Mouse (Mus musculus): ENCODE data around the gene Prss35.

Gene Prss35

DNA sequence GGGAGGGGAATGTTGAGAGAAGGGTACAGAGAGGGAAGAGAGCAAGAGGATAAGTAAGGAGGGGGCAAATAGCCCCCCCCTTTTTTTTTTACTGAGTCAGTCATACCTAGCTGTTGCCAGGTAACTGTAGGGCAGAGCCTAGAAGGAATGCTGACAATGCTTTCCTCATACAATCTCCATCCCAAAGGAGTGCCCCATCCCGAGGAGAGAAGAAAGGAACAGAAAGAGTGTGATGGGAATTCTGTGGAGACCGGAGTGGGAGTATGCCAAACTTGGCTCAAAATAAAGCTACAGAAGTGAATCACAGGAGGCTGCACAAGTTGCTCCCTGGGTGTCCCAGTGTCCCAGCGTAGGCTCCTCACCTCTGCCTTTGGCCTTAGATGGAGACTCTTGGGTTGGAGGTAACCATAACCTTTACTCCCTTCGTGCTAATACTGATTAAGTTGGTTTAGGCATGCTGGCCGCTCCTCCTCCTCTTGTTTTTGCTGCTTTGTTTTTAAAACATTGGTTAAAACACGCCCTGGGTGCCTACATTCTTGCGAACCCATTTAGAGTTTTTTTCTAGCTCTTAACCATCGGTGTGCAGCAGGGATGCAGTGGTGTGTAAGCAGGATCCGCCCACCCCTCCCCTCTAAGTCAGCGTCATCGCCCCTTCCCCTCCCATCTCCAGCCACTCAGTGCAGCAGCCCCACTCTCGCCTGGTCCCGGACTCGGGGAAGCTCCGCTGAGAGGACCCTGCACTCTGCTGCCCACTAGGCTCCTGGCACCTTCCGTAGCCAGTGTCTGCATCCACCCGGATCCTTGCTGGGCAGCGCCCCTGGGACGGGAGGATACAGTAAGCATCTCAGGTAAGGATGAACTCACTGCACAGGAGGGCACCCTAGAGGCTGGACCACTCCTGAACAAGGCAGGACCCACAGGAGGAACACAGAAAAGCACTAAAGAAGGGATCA lies at the start of gene Prss35:
Prss35 (plus strand) TSS at position 691 of the 953 bp plus-strand sequence.
- DNase-seq (ENCODE audit: low spot score) = no peak

DNA sequence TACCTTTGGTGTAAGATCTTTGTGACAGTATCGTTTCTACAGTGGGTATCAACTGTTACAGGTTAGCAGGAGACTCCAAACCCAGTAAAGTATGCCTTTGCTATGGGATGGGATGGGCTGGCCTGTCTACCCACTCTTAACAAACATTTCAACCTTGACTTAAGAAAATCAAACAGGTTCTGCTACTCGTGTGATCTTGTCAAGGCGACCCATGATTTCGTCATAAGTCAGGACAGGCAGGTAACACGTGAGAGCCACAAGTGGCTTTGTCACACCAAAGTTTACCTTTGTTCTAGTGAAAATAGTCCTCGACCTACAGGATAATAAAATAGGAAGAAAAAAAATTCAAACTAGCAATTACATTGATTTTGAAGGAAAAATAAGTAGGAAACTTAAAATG lies 49.5 kb upstream of the Prss35 start:
- no peak for DNase-seq (ENCODE audit: low spot score)

DNA sequence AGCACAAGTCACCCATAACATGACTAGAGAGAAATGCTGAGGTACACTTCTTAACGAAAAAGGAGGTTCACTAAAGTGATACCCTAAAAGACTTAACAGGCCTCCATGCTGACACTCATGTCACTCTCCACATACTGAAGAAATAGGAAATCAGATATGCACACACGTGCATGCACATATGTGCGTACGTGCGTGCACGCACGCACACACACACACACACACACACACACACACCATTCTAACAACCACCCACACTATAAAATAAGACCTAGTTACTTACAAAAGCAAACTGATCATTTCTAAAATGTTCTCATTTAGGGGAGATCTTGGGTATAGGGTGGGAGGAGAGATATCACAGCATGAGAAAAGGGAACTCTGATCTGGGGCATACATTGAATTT lies 48.8 kb upstream of the Prss35 start:
- DNase-seq (ENCODE audit: low spot score) = no peak

DNA sequence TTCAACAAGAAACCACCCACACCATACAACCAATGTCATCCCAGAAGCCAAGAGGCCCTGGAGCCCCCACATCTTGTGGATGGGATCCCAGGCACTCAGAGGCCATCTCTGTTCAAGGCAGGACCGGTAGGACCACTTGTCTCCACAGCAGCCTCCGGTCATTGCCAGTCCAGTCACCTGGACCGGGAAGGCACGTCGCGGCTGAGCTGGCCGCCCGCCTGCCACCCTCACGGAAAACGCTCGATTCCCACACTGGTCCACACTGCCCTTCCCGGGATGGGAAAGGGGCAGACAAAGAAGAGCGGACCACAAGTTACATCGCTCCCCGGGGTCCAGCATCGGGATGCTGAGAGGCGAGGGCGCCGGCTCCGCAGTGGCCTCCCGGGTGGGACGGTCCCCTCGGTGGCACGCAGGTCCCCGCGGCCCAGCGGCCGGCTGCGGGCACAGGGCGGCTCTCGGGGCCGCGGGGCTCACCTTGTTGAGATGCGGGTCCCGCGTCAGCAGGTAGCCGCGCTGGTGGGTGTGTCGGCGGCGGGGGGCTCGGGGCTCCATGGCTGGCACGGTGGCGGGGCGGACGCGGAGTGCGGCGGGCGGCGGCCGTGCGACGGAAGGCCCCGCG lies 48.1 kb upstream of the Prss35 start:
- peak; percentile 10 for DNase-seq (ENCODE audit: low spot score)

DNA sequence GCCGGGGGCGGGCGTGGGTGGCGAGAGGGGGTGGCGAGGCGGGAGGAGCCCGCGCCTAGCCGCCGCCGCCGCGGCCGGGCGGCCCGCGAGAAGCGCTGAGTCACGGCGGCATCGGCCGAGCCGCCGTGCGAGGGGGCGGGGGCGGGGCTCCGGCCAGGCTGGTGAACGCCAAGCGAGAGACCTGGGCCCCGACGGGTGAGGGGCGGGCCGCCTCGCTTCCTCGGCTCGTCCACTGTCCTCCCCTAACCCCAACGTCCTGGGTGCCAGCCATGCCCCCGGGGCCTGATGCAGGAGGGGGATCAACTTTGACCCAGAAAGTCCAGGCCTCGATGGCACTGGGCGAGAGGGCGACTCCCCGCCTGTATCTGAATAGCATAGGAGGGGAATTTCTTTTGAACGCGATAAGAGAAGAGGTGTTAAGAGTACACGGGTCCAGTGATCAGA lies 47.6 kb upstream of the Prss35 start, which contains the start of gene Me1:
Me1 (minus strand) TSS at position 136 of the 444 bp plus-strand sequence.
- peak; percentile 19 for DNase-seq (ENCODE audit: low spot score)

DNA sequence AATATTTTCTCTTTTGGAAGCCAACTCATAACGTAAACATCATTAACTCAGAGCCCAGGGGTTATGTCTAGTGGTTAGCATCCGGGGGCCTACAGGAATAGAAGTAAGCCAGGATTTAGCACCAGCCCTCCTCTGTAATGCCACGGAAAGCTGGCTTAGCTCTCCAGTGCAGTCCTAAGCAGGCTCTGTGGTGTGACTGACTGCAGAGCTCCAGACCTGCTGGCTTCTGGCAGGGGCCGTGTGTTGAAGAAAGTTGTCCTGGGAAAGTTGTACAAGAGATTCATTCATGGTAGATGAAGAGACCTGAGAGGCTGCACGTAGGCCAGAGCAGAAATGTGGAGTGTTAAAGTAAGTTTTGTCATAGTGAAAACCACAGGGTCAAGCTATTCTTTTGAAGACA lies 42.2 kb upstream of the Prss35 start:
- DNase-seq (ENCODE audit: low spot score) = no peak

DNA sequence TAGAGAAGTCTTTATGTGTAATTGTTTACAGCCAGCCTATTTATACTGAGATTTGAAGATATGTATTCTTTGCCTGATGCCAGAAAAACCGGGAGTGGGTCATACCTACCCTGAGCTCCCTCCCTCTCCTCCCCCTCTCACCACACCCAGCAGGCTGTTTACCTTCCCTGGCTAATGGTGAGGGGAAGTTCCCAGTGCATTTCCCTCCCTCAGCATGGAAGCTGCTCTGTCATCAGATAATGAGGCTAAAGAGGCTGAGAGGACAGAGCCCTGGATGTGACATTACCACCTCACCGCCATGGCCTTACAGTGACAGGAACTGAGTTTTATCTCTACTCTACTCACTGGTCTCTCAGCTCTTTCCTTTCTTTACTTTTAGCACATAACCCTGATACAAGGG lies 41.6 kb upstream of the Prss35 start:
- no peak for DNase-seq (ENCODE audit: low spot score)

DNA sequence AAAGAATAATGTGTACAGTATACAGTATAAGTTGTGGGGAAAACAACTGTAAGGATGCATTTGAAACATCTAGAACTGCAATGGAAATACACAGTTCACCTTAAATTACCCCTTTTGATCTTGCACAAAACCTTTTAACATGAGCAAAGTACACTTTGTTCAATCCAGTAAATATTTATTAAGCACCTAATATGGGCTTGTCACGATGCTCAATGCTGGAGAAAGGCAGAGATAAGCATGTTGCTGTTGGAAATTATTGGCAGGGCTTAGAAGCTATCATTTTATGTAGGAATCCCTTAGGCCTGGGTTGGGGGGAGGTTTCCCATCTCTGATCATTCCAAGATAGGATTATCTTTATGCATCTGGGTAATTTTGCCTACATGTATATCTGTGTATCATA lies 36.0 kb upstream of the Prss35 start:
- no peak for DNase-seq (ENCODE audit: low spot score)

DNA sequence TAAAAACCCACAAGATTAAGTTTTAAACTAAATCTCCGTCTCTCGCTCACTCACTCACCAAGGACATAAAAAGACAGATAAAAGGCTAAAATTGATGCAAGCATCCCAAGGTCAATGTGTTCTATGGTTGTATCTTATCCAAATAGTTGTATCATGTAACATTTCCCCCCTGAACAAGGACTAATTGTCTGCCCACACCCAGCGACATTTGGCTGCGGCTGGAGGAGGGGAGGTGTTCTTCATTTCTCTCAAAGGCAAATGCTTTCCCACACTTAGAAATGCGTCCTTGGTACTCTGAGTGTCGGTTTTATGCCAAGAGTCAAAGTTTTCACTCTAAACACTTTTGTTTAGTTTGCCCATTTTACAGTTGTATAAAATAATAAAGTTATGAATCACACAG lies 34.5 kb upstream of the Prss35 start:
- no peak for DNase-seq (ENCODE audit: low spot score)

DNA sequence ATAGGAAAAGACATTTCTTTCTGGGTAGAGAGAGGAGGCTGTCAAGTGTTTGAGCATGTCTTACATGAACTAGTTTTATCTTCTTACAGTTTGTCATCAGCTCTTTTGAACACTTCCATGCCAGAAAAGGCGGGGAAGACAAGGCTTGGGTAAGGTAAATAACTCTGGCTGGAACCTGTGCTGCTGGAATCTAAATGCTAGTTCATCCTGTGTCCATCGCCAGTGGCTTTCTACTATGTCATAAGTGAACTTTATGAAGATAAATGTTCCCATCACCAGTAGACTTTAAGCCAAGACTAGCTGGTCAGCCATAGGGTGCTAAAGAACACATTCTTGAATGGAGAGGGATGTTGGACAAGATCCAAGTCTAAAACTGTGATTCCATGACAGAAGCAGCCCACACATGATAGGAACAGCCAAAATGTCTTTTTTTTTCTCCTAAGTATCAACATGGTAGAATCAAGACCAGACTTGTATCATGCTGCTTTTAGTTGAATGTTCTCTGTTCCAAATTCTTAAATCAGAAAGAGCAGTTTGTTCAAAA lies 33.3 kb upstream of the Prss35 start:
- DNase-seq (ENCODE audit: low spot score) = no peak

DNA sequence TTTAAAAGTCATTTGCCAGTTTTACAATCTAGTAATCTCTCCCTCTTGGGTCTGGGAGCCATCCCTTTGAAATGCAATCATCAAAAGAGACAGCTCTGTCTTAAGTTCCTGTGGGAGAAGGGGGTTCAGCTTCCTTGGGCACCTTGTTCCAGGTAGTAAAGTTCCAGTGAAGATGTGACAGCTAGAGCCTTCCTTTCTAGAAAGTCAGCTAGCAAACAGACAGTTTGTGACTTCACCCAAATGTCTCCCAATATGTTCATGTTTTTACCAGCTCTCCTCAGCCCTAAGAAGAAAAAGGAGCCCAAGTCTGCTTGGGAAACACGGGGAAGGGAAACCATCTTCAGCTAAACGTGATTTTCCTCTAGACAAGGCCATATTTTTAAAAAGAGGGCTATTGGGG lies 30.8 kb upstream of the Prss35 start:
- no peak for DNase-seq (ENCODE audit: low spot score)

DNA sequence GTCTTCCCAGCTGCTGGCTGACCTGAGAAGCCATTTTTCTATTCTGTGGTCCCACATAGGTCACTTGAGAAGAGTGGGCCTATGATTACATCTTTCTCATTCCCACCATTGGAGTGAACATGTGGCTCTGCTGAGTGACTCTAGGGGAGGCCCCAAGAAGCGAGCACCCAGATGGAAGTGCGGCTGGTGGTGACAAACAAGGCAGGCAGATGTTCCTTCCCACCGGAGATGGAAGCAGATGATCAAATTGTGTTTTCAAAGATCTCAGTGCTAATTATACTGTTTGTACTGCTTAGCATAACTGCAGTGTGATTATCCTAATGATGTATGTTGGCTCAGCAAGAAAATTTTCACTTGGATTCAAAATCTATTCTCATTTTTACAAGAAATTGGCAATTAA lies 29.4 kb upstream of the Prss35 start:
- DNase-seq (ENCODE audit: low spot score) = no peak

DNA sequence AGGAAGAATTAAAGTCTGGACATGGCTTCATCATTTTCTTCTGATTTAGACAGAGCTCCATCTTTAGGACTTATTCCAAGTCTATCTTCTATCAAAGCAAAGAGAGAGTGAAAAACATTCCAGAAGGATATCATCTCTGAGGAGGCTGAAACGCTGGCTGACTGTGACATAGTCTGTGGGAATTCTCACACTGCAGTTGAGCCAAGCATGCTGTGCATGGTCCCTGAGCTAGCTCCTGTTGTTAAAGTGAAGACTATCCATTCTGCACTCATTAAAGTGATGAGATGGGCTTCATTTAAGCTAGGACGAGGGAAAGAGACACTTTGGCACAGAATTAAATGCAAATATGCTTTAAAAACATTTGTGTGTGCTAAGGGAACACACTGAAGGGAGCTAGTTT lies 26.9 kb upstream of the Prss35 start:
- no peak for DNase-seq (ENCODE audit: low spot score)

DNA sequence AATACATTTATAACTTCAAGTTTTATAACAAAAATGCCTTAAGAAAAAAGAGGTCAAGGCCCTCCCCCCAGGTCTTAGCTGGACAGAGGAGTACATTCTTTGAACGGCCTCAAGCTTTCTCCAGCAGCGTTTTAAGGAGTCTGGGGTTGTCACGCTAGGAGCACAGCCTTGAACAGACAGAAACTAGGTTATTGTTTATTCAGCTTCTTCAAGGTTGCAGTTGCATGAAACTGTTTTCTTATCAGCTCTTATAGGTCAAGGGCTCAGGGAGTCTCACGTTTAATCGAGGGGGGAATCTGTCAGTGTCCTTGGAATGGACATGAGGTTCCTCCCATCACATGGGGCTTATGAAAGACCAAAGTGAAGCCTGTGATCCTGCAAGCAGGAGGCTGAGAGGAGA lies 26.3 kb upstream of the Prss35 start:
- DNase-seq (ENCODE audit: low spot score) = no peak

DNA sequence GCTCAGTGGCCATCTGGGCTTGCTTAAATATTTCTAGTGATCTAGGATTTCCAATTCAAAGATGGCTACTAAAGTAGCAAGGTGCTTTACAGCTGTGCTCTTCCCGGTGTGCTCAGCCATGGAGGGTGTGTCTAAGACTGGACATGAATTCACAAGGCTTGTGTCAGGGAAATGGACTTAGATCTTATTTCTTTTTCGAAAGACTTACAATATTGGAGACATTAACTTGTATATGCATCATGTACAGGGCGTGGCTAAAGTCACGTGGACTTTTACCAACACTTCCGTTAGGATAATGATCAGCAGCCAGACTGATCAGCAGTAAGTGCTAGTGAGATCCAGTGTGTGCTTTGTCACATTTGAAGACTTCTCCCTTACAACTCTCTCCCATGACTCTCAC lies 23.2 kb upstream of the Prss35 start:
- DNase-seq (ENCODE audit: low spot score) = no peak

DNA sequence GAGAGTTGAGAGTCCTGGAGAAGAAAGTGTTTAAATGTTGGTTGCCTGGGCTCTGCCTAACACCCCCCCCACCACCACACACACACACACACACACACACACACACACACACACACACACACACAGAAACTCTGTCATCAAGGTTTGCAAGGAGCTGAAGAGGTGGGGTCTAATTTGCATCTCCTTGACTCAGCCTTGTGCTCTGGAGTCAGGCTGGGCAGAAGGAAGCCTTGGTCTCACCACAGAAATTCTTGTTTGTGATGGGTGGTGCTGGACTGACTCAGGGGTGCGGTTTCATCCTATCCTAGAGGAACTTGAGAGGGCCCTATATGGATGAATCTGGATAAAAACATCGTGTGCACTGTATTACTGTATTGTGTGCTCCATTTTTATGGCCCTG lies 22.7 kb upstream of the Prss35 start:
- DNase-seq (ENCODE audit: low spot score) = no peak

DNA sequence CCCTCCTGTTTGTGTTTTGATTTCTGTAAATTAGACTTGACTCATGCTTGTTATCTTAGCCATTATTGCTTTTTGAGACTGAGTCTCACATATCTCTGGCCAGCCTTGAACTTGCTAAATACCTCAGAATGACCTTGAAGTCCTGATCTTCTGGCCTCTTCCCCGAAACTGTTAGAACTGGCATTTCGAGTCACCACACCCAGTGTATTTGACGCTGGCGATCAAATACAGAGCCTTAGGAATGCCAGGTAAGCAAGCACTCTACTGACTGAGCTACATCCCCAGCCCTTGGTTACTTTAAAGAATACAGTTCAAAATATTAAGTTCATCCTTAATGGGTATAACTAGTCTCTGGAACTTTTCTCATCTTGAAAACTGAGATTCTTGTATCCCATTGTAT lies 18.4 kb upstream of the Prss35 start:
- no peak for DNase-seq (ENCODE audit: low spot score)

DNA sequence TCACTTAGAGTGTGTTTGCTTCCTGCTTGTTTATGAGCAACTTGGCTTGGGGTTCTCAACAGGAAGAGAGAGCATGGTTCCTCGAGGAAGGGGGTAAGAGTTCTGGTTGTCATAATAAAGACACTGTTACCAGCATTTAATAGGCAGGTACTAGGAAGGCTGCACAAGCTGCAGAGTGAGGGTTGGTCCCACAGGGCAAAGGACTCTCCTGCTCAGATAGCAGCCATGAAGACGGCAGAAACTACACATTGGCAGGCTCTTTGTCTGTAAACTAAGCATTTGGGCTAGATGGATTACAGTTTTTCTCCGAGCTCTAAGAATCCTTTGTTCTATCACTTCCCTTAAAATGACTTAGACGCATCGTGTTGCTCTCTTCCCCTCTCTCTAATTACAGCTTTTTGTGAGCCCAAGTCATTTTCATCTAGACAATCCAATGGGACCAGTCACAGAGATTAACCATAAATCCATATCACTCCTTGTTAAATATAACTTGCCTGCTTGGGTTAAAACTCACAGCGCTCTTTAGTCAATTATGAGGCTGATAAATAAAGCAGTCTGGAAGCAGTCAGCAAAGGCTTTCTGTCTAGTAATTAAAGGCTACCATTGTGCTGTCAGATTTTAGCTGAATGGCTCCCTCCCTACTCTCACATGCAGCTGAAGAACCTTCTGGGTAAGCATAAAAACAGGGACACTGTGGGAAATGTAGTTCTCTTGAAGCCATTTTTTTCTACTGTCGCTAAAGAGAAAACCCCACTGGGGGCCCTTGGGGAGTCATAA lies 17.7 kb upstream of the Prss35 start:
- no peak for DNase-seq (ENCODE audit: low spot score)

DNA sequence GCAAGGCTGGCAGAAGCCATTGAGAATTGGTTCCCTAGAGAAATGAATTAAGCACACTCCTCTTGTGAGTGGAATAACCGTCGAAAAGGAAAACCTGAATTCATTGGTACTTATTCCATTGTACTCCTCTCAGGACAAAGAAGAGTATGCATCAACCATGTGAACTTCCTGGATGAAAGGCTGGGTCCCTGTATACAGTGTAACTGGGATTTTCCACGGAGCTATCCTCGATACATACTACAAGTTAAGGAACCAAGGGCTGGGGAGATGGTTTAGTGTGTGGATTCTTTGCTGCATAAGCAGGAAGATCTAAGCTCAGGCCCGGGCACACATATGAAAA lies 17.1 kb upstream of the Prss35 start:
- no peak for DNase-seq (ENCODE audit: low spot score)

DNA sequence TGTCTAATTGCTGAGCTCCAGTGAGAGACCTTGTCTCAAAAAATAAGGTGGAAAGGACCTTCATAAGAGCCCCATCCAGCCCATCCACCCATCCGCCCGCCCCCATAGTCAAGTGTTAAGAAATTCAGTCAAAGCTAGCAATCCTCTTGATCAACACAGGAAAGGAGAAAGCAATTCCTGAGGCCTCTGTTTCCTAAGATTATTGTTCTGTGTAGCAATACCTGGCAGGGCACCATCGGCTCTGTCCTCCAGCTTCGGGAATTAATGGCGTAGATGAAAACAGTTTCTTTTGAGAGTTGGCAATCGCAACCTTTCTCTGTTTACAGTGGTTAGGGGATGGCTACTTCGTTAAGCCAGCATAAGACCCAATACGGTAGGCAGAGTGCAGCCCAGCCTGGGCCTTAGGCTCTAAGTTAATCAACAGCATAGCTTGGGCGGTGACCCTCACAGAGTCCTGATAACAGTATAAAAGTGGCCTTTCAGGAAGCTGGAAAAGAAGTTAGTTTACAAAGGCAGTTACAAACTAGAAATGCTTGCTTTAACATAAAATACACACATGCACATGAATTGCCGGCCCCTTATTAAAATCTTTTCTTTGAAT lies 15.1 kb upstream of the Prss35 start:
- no peak for DNase-seq (ENCODE audit: low spot score)

DNA sequence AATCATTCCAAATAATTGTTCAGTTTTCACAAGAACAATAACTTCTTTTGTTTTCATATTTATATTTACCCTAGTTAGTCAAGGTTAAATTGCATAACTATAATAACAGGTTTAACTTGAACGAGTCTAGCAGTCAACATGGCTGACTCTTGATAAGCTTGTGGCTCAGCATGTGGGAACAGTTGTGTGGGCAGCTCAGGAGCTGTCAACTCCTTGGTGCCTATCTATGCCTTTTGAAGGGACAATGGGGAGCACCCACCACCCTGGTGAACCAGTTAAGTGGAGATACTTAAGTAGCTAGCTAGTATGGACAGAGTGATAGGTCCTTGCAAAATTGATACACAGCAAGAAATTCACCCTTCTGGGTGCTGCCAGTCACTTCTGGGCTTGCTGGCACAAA lies 14.4 kb upstream of the Prss35 start:
- DNase-seq (ENCODE audit: low spot score) = no peak

DNA sequence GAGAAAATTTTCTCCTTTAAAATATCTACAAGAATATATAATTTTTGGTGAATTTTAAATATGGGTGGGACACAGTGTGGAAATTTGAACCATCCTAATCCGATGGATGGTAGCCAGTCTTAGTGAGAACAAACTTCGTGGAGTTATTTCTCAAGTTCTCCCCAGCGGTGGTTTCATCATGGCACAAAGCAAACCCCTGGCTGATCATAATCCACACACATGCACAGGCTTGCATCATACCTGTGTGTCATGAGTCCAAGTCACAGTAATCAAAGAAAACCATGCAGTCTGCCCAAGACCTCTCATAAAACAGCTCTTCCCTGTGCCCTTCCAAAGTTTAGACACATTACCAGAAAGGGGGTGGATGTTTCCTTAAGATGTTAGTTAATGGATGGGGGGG lies 13.6 kb upstream of the Prss35 start:
- no peak for DNase-seq (ENCODE audit: low spot score)
